Mouse (Mus musculus) olfactory bulb, adult 2 months (tissue): ENCODE measurements around the gene Cyp8b1.

Source experiments
- CTCF ChIP-seq: fragments of 200-500 bp; IDR thresholded peaks from 2 replicates; pipeline ENCODE4 v1.5.1; 2012; ENCODE audit warnings: low read depth, mild to moderate bottlenecking, low read length, moderate library complexity; ENCODE audit not compliant: insufficient read depth
- POLR2A ChIP-seq: fragments of 200-500 bp; IDR thresholded peaks from 2 replicates; pipeline ENCODE4 v1.6.1; 2012; ENCODE audit warnings: mild to moderate bottlenecking, low read depth, low read length, moderate library complexity; ENCODE audit not compliant: insufficient read depth

DNA sequence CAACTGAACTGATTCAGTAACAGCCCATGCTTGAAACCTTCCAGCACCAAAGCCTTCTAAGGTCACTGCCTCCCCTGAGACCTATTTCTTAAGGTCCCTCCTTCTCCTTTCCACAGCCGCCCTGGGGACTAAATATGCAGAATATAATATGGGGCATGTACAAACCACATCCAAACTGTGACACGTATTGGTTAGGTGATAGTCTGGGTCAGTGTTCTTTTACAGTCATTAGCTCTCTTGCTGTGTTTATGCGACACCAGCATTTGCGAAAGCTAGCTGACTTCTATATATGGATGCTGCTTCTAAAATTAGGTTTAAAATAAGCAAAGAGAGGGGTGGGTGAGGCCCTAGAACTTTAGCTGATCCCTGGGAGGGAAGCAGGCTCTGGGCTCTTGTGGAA, 19.3 kb downstream of the Cyp8b1 start:
- TF ChIP-seq CTCF (no peak), POLR2A (no peak)
